Mouse (Mus musculus) testis, adult 2 months (tissue): ENCODE data around the gene Tpst1.

ENCODE experiments used
- CTCF ChIP-seq: fragments of 200-500 bp; IDR thresholded peaks from 2 replicates; pipeline ENCODE4 v1.5.1; 2012; ENCODE audit warnings: low read depth, mild to moderate bottlenecking, inconsistent platforms, low read length, moderate library complexity; ENCODE audit not compliant: control insufficient read depth, insufficient read depth, insufficient replicate concordance
- POLR2A ChIP-seq: fragments of 200-500 bp; IDR thresholded peaks from 2 replicates; pipeline ENCODE4 v1.6.1; 2012; ENCODE audit warnings: low read depth, mild to moderate bottlenecking, inconsistent platforms, low read length, moderate library complexity; ENCODE audit not compliant: control insufficient read depth

- TF ChIP-seq POLR2A, result no peak
- no peak for TF ChIP-seq CTCF
These were observed 112.2 kb downstream of the Tpst1 start for GRCm38 (mm10) chr5:130185312-130185711.
